ENCODE assay signal across 8 mouse cellular contexts in genomic region chr2:173020430-173020829, GRCm38 (mm10). TPM values are rescaled to one million over a fixed set of nuclear protein-coding genes. Genes with fewer than 3 reads are reported as not detected.
A peak's percentile ranks its signal among the peaks of the same experiment; 100 is the strongest.
DNase-seq lines count a peak whose midpoint lies in the region; ATAC-seq and TF ChIP-seq lines count a peak whose summit lies in the region.

TSS of gene Rbm38 (plus strand) at chr2:173020498.

- H3K27me3 ChIP-seq in lung, embryonic 15.5 days = peaks cover 11% of the 10 kb centered on the region
- H3K27me3 ChIP-seq in limb, embryonic 10.5 days (ENCODE audit: low read depth, poor library complexity, severe bottlenecking) = peaks cover 22% of the 10 kb centered on the region
- peaks cover 42% of the 10 kb centered on the region for H3K27me3 ChIP-seq in neural tube, embryonic 13.5 days

- ATAC-seq in lung, embryonic 15.5 days (ENCODE audit: borderline replicate concordance, extremely low read depth, low FRiP score, low TSS enrichment) = no peak
- no peak for ATAC-seq in neural tube, embryonic 13.5 days (ENCODE audit: low read depth)

- peaks cover 56% of the 10 kb centered on the region for H3K4me1 ChIP-seq in lung, embryonic 15.5 days
- peaks cover 28% of the 10 kb centered on the region for H3K4me1 ChIP-seq in bone marrow macrophage, adult 2 months (ENCODE audit: control insufficient read depth, insufficient read depth, low read length)
- peaks cover 64% of the 10 kb centered on the region for H3K4me1 ChIP-seq in limb, embryonic 10.5 days
- peaks cover 52% of the 10 kb centered on the region for H3K4me1 ChIP-seq in neural tube, embryonic 13.5 days (replicated peaks)

- no peaks in the 10 kb centered on the region for H3K36me3 ChIP-seq in lung, embryonic 15.5 days
- H3K36me3 ChIP-seq in limb, embryonic 10.5 days = peaks cover 36% of the 10 kb centered on the region
- peaks cover 14% of the 10 kb centered on the region for H3K36me3 ChIP-seq in neural tube, embryonic 13.5 days

- H3K4me2 ChIP-seq in lung, embryonic 15.5 days = peak within 1 kb of the TSS; percentile 92
- H3K4me2 ChIP-seq in neural tube, embryonic 13.5 days = peak within 1 kb of the TSS; percentile 94

- DNase-seq in lung, postnatal 25 days (ENCODE audit: low spot score) = no peak
- DNase-seq in gonadal fat pad, adult 2 months (ENCODE audit: low read depth) = no peak
- DNase-seq in limb, embryonic 10.5 days (ENCODE audit: low spot score) = no peak
- DNase-seq in c-Kit-positive CD71-positive TER-119-positive erythroid progenitor cells, embryonic 14.5 days (ENCODE audit: low spot score) = no peak
- no peak for DNase-seq in urinary bladder, postnatal 36 days (ENCODE audit: low spot score in 2 of 2)

- 40% methylated on average over 11 of the region's 11 CpGs for WGBS in lung, embryonic 15.5 days
- 31% methylated on average over 11 of the region's 11 CpGs for WGBS in limb, embryonic 10.5 days
- WGBS in neural tube, embryonic 13.5 days = 30% methylated on average over 11 of the region's 11 CpGs

- TF ChIP-seq CTCF in bone marrow macrophage, adult 2 months (IDR thresholded peaks at IDR 0.05; ENCODE audit: low read depth, low read length) = no peak

- peak within 1 kb of the TSS; percentile 63 for H3K4me3 ChIP-seq in lung, embryonic 15.5 days
- H3K4me3 ChIP-seq in bone marrow macrophage, adult 2 months (ENCODE audit: insufficient read depth, low read length) = peak within 1 kb of the TSS; percentile 63
- peak within 1 kb of the TSS; percentile 83 for H3K4me3 ChIP-seq in limb, embryonic 10.5 days
- H3K4me3 ChIP-seq in neural tube, embryonic 13.5 days = peak within 1 kb of the TSS; percentile 84

- no peak within 1 kb of the TSS for H3K27ac ChIP-seq in lung, embryonic 15.5 days
- H3K27ac ChIP-seq in bone marrow macrophage, adult 2 months (ENCODE audit: insufficient read depth, low read depth, low read length) = no peak within 1 kb of the TSS
- peak within 1 kb of the TSS; percentile 84 for H3K27ac ChIP-seq in limb, embryonic 10.5 days
- no peak within 1 kb of the TSS for H3K27ac ChIP-seq in neural tube, embryonic 13.5 days (replicated peaks)

- H3K9ac ChIP-seq in lung, embryonic 15.5 days = peak within 1 kb of the TSS; percentile 25
- H3K9ac ChIP-seq in neural tube, embryonic 13.5 days = peak within 1 kb of the TSS; percentile 61

- no peaks in the 10 kb centered on the region for H3K9me3 ChIP-seq in lung, embryonic 15.5 days
- H3K9me3 ChIP-seq in limb, embryonic 10.5 days (replicated peaks) = no peaks in the 10 kb centered on the region
- no peaks in the 10 kb centered on the region for H3K9me3 ChIP-seq in neural tube, embryonic 13.5 days

- no peak for TF ChIP-seq POLR2A in bone marrow macrophage, adult 2 months (IDR thresholded peaks at IDR 0.05; ENCODE audit: borderline replicate concordance, low read depth, low read length)

RNA-seq across cellular contexts. Expression of gene Rbm38, which starts in this region (rescaled TPM):
- 32.0 and 33.3 TPM in 2 replicates for polyA plus RNA-seq in lung, embryonic 15.5 days (2015; fragmentation: Nextera tagmentation; extraction: Ambion mirVana)
- 14.6 and 16.3 TPM in 2 replicates for polyA plus RNA-seq in bone marrow macrophage, adult 2 months (2012; ENCODE audit: insufficient read depth, insufficient read length, missing spikeins)
- polyA plus RNA-seq in gonadal fat pad, adult 2 months (2012; rRNA removed) = 52.4 and 56.0 TPM in 2 replicates
- polyA plus RNA-seq in limb, embryonic 10.5 days (2016; fragmentation: Nextera tagmentation; extraction: Ambion mirVana) = 74.1 and 97.5 TPM in 2 replicates
- 18.3 and 21.5 TPM in 2 replicates for polyA plus RNA-seq in neural tube, embryonic 13.5 days (2015; fragmentation: Nextera tagmentation; extraction: Ambion mirVana)
